Mouse (Mus musculus) lung, embryonic 16.5 days (tissue): ENCODE data around the gene Tenm3. TPM values are rescaled to one million over a fixed set of nuclear protein-coding genes. Genes with fewer than 3 reads are reported as not detected.

Experiments
- ATAC-seq: fragments of 200-750 bp; cut with Nextera tagmentation; 2 replicates; pipeline ENCODE4 v1.8.0; 2017; ENCODE audit warnings: low read depth, mild to moderate bottlenecking, moderate library complexity
- H3K27ac ChIP-seq: fragments of 300-500 bp; sonication (generic); 2 replicates; pipeline ENCODE4 v1.5.1; 2014; ENCODE audit warnings: mild to moderate bottlenecking, control low read depth, low read length
- H3K27me3 ChIP-seq: fragments of 300-500 bp; sonication (generic); 2 replicates; pipeline ENCODE4 v1.6.1; 2014; ENCODE audit warnings: low read depth, low read length, mixed read lengths; ENCODE audit not compliant: control insufficient read depth, insufficient read depth
- H3K36me3 ChIP-seq: fragments of 300-500 bp; sonication (generic); 2 replicates; pipeline ENCODE4 v1.6.1; 2014; ENCODE audit warnings: low read length; ENCODE audit not compliant: control insufficient read depth, insufficient read depth
- H3K4me1 ChIP-seq: fragments of 300-500 bp; sonication (generic); replicated peaks from 2 replicates; pipeline ENCODE4 v1.6.1; 2014; ENCODE audit warnings: low read length, mixed read lengths; ENCODE audit not compliant: control insufficient read depth, insufficient read depth
- H3K4me2 ChIP-seq: fragments of 300-500 bp; sonication (generic); 2 replicates; pipeline ENCODE4 v1.6.1; 2014; ENCODE audit warnings: low read depth, low read length, control low read depth
- H3K4me3 ChIP-seq: fragments of 300-500 bp; sonication (generic); 2 replicates; pipeline ENCODE4 v1.5.1; 2014; ENCODE audit warnings: mild to moderate bottlenecking, low read length, control low read depth
- H3K9ac ChIP-seq: fragments of 300-500 bp; sonication (generic); 2 replicates; pipeline ENCODE4 v1.6.1; 2014; ENCODE audit warnings: low read length, control low read depth
- H3K9me3 ChIP-seq: fragments of 300-500 bp; sonication (generic); 2 replicates; pipeline ENCODE4 v1.6.1; 2016; ENCODE audit warnings: low read length; ENCODE audit not compliant: control insufficient read depth
- WGBS: fragments of 180-500 bp; shearing (Covaris S2); extraction: QIAGEN DNeasy Blood & Tissue Kit; methylation state at CpG from one replicate; pipeline ENCODE4 v1.1.7; 2014; 5-methylcytosine and 5-hydroxymethylcytosine counted together
- polyA plus RNA-seq: library from polyadenylated mRNA; unstranded; fragments of >200 nt; fragmentation: Nextera tagmentation; extraction: Ambion mirVana; gene quantifications from 2 replicates; pipeline ENCODE4 v1.2.1, GENCODE M21; 2015

Tenm3 gene
- polyA plus RNA-seq, 1 experiment from 2014 or later = 4.1 TPM

DNA sequence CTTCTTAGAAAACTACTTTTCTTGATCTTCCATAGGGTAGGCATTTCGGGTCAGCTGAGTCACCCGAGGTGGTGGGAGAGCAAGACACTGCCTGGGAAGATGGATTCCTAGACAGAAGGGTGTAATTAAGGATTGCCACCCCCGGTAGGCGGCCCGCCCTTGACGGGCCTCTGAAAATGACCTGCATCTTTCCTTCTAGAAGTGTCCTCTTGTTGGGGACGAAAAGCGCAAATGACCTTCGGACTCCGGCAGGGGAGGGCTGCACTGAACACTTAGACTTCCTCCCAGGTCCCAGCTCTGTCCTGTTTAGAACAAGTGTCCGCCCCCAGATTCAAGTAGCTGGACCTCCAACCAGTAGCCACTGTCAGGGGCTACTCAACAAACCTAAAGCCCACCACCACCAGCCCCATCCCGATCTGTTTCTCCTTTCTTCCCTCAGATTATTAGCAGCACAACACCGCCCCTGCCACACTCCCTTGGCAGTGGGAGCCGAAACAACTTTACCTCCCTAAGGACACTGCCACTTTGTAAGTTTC, 687 bp upstream of the Tenm3 start:
- no peak overlapping the region for H3K27ac ChIP-seq
- no peaks in the 10 kb centered on the region for H3K9me3 ChIP-seq
- 1% methylated on average over 14 of the region's 14 CpGs for WGBS
- H3K4me1 ChIP-seq = peaks cover 5% of the 10 kb centered on the region; the same call in 1 of the 2 replicates
- H3K4me2 ChIP-seq = peak overlapping the region; percentile 95
- H3K36me3 ChIP-seq = no peaks in the 10 kb centered on the region
- H3K9ac ChIP-seq = no peak overlapping the region
- ATAC-seq = no peak
- H3K27me3 ChIP-seq = peaks cover 68% of the 10 kb centered on the region
- H3K4me3 ChIP-seq = peak overlapping the region; percentile 82

DNA sequence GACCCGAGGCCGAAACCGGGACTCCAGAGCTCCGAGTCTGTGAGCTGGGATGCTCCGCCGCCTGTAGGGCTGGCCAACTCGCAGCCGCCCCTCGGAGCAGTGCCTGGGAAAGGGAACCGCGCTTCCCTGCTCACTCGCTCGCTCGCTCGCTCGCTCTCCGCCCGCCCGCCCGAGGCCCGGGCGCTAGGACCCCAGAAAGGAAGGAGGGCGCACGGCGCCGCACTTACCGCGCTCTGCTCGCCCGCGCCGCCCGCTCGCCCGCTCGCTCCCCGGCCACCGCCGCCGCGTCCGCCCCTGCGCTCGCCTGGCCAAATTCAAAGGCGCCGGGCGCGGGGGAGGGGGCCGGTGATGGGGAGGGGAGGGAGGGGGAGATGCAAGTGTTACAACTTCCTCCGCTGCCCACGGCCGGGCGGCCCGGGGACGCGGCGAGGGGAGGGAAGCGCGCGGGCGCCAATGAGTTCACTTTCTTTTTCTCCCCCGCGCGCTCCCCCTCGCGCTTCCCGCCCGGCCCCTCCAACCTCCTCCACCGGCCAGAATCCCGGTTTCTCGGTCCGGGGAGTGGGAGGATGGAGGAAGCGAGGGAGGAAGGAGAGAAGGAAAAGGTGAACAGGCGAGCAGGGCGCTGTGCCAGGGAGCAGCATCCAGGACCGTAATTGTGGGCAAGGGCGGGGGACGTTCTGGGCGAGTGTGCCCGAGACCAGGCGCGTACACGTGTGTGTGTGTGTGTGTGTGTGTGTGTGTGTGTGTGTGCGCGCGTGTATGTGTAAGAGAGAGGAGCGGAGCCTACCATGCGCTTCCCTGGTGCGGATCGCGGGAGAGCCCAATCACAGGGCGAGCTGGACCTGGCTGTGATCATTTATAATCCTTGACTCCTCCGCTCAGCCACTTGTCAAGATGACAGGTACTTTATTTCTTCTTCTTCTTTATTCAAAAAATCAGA, 490 bp downstream of the Tenm3 start:
- no peaks in the 10 kb centered on the region for H3K36me3 ChIP-seq
- H3K9ac ChIP-seq = peak overlapping the region; percentile 73
- peak; percentile 76 for ATAC-seq
- peaks cover 73% of the 10 kb centered on the region for H3K27me3 ChIP-seq
- H3K4me3 ChIP-seq = peak overlapping the region; percentile 82
- H3K4me1 ChIP-seq = peaks cover 5% of the 10 kb centered on the region; the same call in 1 of the 2 replicates
- H3K27ac ChIP-seq = no peak overlapping the region
- peak overlapping the region; percentile 95 for H3K4me2 ChIP-seq
- WGBS = under 1% methylated on average over 57 of the region's 93 CpGs
- no peaks in the 10 kb centered on the region for H3K9me3 ChIP-seq

- Histone ChIP-seq H3K4me3 (peak overlapping the region; percentile 82), H3K36me3 (no peaks in the 10 kb centered on the region), H3K9ac (peak overlapping the region; percentile 73), H3K27ac (no peak overlapping the region), H3K4me2 (peak overlapping the region; percentile 95), H3K4me1 (peaks cover 5% of the 10 kb centered on the region; the same call in 1 of the 2 replicates), H3K27me3 (peaks cover 68% of the 10 kb centered on the region), H3K9me3 (no peaks in the 10 kb centered on the region)
- no peak; the same call in 1 of the 2 replicates for ATAC-seq
- under 1% methylated on average over 10 of the region's 11 CpGs for WGBS
Observed at GRCm38 (mm10) chr8:48842516-48842990, 1.2 kb downstream of the Tenm3 start.

DNA sequence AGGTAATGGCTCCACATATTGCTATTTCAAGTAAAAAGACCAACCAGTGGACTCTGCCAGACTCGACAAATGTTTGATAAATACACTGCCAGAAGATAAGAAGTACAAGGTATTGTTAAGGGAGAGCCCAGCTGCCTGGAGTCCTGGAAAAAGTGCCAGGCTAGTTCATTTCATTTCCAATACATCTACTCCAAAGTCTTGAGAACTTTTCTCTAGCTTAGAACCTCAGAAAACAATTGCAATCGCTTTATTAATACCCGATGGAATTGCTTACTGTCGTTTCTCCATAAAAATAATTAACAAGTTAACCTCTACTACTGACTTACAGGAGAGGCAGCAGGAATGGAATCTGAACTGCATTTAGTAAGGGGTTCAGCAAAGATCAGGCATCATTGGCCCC, 1.7 kb downstream of the Tenm3 start:
- Histone ChIP-seq H3K9me3 (no peaks in the 10 kb centered on the region), H3K9ac (no peak overlapping the region), H3K27me3 (peaks cover 63% of the 10 kb centered on the region), H3K4me2 (peak overlapping the region; percentile 95), H3K4me3 (peak overlapping the region; percentile 82), H3K4me1 (peaks cover 5% of the 10 kb centered on the region; the same call in 1 of the 2 replicates), H3K36me3 (no peaks in the 10 kb centered on the region), H3K27ac (no peak overlapping the region)
- no peak for ATAC-seq
- 8% methylated on average over 4 of the region's 4 CpGs for WGBS

- Histone ChIP-seq H3K27me3 (peaks cover 19% of the 10 kb centered on the region), H3K4me3 (no peak overlapping the region), H3K4me1 (no peaks in the 10 kb centered on the region), H3K9ac (no peak overlapping the region), H3K4me2 (no peak overlapping the region), H3K36me3 (no peaks in the 10 kb centered on the region), H3K9me3 (no peaks in the 10 kb centered on the region), H3K27ac (no peak overlapping the region)
- ATAC-seq = no peak
- 72% methylated on average over 2 of the region's 2 CpGs for WGBS
Observed at GRCm38 (mm10) chr8:48835745-48836144, 8.0 kb downstream of the Tenm3 start.

DNA sequence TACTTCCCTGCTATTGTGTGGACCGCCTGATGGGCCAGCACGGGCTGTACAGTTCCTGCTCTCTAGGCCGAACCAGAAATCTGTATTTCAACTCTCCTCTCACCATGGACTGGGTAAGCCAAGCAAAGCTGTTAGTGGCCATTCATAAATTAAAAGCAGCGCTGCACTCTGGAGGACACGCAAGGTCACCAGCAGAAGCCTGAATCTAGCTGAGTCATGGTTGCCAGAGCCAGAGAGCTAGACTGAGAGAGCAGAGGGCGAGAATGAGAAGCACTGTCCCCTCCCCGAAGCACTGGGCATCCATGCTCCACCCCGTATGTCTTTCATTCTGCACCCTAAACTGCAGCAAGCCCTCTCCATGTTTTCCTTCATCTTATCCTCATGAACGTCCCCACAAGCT, 16.3 kb downstream of the Tenm3 start:
- ATAC-seq = no peak

GRCm38 (mm10) chr8:48825666-48826065, 18.1 kb downstream of the Tenm3 start:
- no peaks in the 10 kb centered on the region for H3K9me3 ChIP-seq
- ATAC-seq = no peak
- WGBS = 83% methylated on average over 7 of the region's 7 CpGs
- no peaks in the 10 kb centered on the region for H3K4me1 ChIP-seq
- no peak overlapping the region for H3K4me2 ChIP-seq
- no peak overlapping the region for H3K4me3 ChIP-seq
- H3K27ac ChIP-seq = no peak overlapping the region
- no peaks in the 10 kb centered on the region for H3K36me3 ChIP-seq
- no peaks in the 10 kb centered on the region; the same call in 1 of the 2 replicates for H3K27me3 ChIP-seq
- H3K9ac ChIP-seq = no peak overlapping the region

More for the DNA sequence above, 16.3 kb downstream of the Tenm3 start:
- Histone ChIP-seq H3K27me3 (no peaks in the 10 kb centered on the region; the same call in 1 of the 2 replicates), H3K9ac (no peak overlapping the region), H3K27ac (no peak overlapping the region), H3K4me1 (no peaks in the 10 kb centered on the region), H3K36me3 (no peaks in the 10 kb centered on the region), H3K4me2 (no peak overlapping the region), H3K9me3 (no peaks in the 10 kb centered on the region), H3K4me3 (no peak overlapping the region)
- 65% methylated on average over 9 of the region's 9 CpGs for WGBS

DNA sequence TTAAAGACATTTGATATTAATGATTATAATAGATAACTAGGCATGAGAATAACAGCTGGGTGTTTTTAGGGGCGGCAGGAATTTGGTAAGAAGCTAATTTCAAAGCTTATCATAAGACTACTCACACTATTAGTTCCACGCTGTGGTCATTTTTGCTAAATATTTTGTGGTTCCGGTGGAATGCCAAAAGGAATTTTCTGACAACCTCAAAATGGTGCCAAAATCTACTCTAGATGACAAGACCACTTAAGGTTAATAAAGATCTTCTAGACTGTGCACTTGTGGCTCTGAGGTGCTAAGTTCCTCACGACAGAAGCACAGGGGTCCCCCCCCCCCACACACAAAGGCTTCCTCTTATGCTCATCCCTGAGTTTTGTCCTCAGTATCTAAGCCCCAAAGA, 21.5 kb downstream of the Tenm3 start:
- H3K27ac ChIP-seq = no peak overlapping the region
- peaks cover 5% of the 10 kb centered on the region for H3K27me3 ChIP-seq
- H3K4me3 ChIP-seq = no peak overlapping the region
- no peaks in the 10 kb centered on the region for H3K9me3 ChIP-seq
- no peak for ATAC-seq
- H3K4me2 ChIP-seq = no peak overlapping the region
- no peaks in the 10 kb centered on the region for H3K4me1 ChIP-seq
- 63% methylated on average over 4 of the region's 4 CpGs for WGBS
- no peak overlapping the region for H3K9ac ChIP-seq
- H3K36me3 ChIP-seq = no peaks in the 10 kb centered on the region

DNA sequence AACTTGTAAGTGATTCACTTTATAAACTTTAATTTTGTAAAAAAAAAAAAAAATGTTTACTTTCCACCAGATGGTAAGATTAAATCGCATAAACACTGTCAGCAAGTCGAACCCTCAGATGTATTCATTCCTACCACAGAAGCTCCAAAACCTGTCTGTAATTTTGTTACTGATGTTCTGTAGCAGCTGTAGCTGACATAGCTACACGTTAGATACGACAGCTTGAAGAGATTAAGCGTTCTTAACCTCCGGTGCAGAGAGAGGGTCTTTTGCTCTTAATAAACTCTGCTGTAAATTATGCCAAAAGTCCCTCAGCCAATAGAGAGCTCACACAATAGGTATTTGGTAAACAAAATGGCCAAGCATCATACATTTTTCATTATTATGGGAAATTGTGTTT, 23.8 kb downstream of the Tenm3 start:
- peak; percentile 66 for ATAC-seq
- Histone ChIP-seq H3K4me3 (no peak overlapping the region), H3K27me3 (peaks cover 5% of the 10 kb centered on the region), H3K9me3 (no peaks in the 10 kb centered on the region), H3K4me1 (no peaks in the 10 kb centered on the region), H3K27ac (no peak overlapping the region; the same call in 1 of the 2 replicates), H3K36me3 (no peaks in the 10 kb centered on the region), H3K9ac (no peak overlapping the region), H3K4me2 (peak overlapping the region; percentile 45)
- 23% methylated on average over 6 of the region's 6 CpGs for WGBS
